Mouse (Mus musculus) ES-E14 (cell line): ENCODE data around the gene Capn8.

Source experiments
- MAFK ChIP-seq: IDR thresholded peaks from 2 replicates; pipeline ENCODE4 v1.6.1; 2014; ENCODE audit warnings: mild to moderate bottlenecking, low read depth, low read length, inconsistent platforms; ENCODE audit not compliant: insufficient read depth
- ZC3H11A ChIP-seq: IDR thresholded peaks from 2 replicates; pipeline ENCODE4 v1.6.1; 2012; ENCODE audit warnings: low read depth, mild to moderate bottlenecking, inconsistent platforms, low read length, borderline replicate concordance

GRCm38 (mm10) chr1:182675346-182675745 lies 110.5 kb downstream of the Capn8 start:
- no peak for TF ChIP-seq ZC3H11A
- TF ChIP-seq MAFK, result no peak
